Mouse (Mus musculus) forelimb bud, embryonic 11.5 days (tissue): Measurements from ENCODE around the gene Aip.
"Not testable (repeated sequence)": the region's sequence is repeated elsewhere in the genome, so short reads cannot be mapped to it uniquely, and the experiment has no call there.

Experiments
- DNase-seq: peaks from one replicate; pipeline ENCODE4 v3.0.0-alpha.2; 2012; ENCODE audit warnings: low read depth, low spot score

Gene Aip

GRCm38 (mm10) chr19:4092750-4093149, 32.9 kb downstream of the Aip start:
- no peak for DNase-seq

DNA sequence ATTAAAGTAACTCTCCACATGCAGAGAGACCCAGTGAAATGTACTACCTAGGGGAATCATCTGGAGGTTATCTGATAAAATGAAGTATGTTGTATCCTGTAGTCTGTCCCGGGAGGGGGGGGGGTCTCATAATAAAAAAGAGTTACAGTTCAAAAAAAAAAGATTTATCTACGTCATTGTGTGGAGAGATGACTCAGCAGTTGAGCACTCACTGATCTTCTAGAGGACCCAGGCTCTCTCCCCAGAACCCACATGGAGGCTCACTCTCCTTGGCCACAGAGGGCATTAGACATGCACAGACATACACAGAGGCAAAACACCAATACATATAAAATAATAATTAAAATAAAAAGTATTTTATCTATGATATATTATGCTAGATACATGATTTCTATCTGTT, 34.3 kb downstream of the Aip start:
- DNase-seq = no peak

DNA sequence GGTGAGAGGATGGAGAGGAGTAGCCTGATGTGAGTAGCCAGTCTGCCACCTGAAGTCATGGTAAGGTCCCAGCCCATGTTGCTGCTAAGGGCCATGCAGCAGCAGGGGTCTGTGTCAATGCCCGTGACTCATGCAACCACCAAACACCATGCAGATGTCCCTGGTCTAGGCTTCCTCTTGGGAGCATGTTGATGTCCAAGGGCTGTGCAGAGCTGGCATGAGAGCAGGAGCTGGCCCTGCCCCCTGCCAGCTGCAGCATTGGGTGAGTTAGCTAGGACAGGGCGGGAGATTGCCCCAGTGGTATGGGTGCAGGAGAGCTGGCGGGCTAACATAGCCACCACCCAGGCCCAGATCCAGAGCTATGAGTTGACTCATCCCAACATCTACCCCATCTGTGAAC, 35.2 kb downstream of the Aip start:
- DNase-seq = no peak

DNA sequence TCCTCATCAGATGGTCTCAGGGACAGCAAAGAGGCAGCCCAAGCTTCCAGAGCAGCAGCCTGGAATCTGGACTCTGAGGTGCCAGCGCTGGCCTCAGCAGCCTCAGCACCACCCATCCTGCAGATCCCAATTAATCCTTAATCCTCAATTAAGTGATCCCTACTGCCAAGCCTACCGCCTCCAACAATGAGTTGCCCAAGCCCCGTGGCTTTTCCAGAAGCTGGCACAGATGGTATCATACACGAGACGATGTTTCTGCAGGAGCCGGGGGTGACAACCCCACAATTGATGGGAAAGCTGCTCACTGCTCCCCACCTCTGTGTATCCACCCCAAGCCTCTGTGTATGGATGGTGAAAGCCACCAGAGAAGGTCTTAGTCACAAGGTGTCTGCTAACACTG, 36.5 kb downstream of the Aip start:
- no peak for DNase-seq

DNA sequence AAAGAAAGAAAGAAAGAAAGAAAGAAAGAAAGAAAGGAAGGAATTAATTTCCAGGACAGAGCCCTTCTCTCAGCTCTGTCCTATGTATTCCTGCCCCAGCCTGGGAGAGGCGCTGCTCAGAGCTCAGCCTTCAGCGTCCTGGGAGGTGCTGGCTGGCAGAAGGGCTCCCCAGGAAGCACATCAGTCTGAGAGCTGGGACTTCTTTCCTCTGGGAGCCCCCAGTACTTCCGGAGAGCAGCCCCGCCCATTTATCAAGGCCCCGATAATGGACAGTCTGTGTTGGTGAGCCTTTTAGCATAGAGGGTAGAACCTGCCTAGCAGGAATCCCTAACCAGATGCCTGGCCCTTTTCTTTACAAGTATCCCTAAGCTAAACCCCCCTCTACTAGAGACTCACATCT, 37.5 kb downstream of the Aip start:
- no peak for DNase-seq

DNA sequence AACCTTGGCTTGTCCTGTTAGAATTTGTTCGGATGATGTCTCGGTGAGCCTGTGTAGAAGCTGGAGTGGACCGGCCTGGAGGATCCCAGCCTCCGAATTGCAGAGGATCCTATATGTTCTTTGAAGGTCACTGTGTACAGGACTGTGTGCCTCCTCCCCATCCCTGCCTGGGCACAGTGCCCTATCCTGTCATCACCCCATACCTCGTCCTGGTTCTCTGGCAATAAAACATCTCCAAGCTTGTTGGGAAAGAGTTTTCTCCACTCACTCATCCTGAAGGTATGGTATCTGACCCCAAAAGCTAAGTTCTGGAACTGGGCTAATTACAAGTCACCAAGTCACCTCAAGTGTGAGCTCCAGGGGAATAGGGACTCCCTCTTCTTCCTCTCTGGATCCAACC, 38.6 kb downstream of the Aip start:
- DNase-seq = no peak

- no peak for DNase-seq
Measured at GRCm38 (mm10) chr19:4086156-4086555, 39.5 kb downstream of the Aip start.

DNA sequence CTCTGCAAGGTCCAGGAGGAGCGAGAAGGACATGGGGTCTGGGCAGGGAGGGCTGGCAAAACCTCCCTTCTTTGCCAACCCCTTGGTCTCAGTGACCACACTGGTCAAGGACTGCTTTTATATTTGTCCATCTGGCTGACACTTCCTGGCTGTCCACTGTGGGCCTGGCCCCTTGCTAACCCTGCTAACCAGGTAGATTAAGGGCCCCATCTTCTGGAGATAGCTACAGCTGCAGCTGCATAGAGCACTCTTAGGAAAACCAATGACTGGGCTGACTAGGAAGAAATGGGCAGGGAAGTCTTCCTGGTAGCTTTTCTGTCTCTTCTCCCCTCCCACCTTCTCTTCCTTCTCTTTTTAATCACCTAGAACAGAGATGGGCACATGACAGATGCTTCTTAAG, 40.7 kb downstream of the Aip start:
- no peak for DNase-seq

- DNase-seq = no peak
Measured at GRCm38 (mm10) chr19:4083826-4084225, 41.8 kb downstream of the Aip start.

- DNase-seq = no peak
Measured at GRCm38 (mm10) chr19:4083316-4083715, 42.3 kb downstream of the Aip start.

- no peak for DNase-seq
Measured at GRCm38 (mm10) chr19:4082219-4082965, 43.3 kb downstream of the Aip start.

DNA sequence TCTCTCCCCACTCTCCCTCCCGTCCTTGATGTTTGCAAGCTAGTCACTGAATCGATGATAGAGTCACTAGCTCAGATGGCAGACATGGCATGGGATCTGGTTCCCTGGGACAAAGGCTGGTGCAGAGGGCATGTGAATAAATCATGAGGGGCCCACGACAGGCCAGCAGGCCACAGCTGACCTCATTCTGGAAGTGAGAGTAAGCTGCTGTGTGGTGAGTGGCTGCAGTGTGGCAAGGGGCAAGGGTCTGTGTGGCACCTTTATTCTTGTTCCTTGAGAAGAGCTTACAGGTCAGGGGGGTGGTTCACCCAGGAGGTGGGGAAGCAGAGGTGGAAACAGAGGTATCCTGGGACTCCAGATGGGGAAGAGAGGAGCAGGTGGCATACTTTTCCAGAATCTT, 44.3 kb downstream of the Aip start, which contains the start of gene Cabp2:
Gene Cabp2, plus strand, starts transcription at position 185 of the 400 bp plus-strand sequence.
- no peak for DNase-seq

GRCm38 (mm10) chr19:4080511-4081009, 45.1 kb downstream of the Aip start:
- no peak for DNase-seq

DNA sequence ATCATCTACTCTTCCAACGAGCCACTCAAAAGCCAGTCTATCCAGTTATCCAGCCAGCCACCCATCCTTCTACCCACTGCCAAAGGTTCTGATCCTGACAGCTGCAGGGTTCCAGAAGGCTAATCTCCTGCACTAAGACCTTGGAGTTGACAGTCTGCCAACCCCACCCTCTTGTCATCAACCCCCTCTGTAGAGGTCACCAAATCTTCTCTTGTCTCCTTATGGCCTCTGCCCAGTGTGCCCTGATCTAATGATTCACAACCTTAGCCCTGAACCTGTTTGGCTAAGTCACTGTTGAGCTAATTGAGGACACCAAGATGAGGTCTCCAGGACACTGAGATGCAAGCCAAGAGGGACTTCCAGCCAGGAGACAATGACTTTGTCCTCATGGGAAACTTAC, 46.1 kb downstream of the Aip start:
- no peak for DNase-seq

GRCm38 (mm10) chr19:4075531-4075930, 50.1 kb downstream of the Aip start:
- no peak for DNase-seq

DNA sequence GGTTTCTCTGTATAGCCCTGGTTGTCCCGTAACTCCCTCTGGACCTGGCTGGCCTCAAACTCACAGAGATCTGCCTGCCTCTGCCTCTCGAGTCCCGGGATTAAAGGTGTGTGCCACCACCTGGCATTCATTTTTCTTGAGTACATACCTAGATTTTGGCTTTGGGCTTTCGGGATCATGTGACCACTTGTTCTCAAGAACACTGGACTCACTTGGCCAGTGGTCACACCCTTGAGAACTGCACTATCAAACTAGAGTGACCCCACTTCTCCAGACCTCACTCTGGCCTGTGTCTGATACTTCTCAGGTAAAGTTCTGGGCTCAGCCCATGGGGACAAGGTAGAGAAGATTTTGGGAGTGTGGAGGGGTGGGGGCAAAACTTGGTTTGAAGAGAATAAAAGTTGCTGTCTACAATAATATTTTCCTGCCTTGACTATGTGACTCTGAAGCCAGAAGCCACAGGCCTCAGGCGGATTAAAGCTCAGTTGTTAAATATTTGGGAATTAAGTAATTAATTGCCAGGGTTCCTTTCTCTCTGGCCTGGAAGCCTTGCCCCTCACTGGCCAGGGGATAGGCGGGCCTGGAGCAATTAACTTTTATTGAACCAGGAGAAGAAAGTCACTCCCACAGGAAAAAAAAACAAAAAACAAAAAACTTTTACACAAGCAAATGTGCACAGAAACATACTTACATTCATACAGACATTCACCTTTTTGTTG, 52.8 kb downstream of the Aip start:
- no peak for DNase-seq

GRCm38 (mm10) chr19:4071406-4071805, 54.3 kb downstream of the Aip start:
- DNase-seq = no peak

GRCm38 (mm10) chr19:4070756-4071155, 54.9 kb downstream of the Aip start:
- DNase-seq = no peak

GRCm38 (mm10) chr19:4070311-4070710, 55.3 kb downstream of the Aip start:
- DNase-seq = no peak

GRCm38 (mm10) chr19:4068717-4069410, 56.8 kb downstream of the Aip start:
- no peak for DNase-seq

DNA sequence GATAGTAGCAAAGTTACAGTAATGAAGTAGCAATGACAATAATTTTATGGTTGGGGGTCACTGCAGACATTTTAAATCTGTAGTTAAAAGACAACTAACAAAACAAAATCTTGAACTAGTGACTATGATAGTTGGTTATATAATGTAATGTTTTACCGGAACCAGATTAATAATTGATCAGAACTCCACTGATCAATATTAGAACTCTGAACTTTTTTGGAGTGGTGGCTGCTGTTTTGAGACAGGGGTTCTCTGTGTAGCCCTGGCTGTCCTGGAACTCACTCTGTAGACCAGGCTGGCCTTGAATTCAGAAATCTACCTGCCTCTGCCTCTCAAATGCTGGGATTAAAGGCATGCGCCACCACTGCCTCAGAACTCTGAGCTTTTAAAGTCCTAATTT, 57.4 kb downstream of the Aip start:
- not testable (repeated sequence) for DNase-seq

DNA sequence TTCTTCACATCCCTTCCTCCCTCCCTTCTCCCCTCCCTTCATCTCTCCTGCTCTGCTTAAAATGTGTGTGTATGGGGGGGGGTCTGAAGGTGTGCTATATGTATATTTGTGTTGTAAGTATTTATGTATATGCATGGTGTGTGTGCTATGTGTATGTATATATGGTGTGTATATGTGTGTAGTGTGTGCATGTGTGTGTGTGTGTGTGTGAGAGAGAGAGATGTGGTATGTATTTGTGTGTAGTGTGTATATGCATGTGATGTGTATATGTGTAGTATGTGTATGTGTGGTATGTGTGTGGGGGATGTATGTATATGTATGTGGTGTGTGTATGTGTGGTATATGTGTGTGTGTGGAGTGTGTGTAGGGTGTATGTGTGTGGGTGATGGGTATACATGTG, 58.8 kb downstream of the Aip start:
- no peak for DNase-seq
